Comparison of ENCODE assay signal across 8 mouse cellular contexts in the genomic region with DNA sequence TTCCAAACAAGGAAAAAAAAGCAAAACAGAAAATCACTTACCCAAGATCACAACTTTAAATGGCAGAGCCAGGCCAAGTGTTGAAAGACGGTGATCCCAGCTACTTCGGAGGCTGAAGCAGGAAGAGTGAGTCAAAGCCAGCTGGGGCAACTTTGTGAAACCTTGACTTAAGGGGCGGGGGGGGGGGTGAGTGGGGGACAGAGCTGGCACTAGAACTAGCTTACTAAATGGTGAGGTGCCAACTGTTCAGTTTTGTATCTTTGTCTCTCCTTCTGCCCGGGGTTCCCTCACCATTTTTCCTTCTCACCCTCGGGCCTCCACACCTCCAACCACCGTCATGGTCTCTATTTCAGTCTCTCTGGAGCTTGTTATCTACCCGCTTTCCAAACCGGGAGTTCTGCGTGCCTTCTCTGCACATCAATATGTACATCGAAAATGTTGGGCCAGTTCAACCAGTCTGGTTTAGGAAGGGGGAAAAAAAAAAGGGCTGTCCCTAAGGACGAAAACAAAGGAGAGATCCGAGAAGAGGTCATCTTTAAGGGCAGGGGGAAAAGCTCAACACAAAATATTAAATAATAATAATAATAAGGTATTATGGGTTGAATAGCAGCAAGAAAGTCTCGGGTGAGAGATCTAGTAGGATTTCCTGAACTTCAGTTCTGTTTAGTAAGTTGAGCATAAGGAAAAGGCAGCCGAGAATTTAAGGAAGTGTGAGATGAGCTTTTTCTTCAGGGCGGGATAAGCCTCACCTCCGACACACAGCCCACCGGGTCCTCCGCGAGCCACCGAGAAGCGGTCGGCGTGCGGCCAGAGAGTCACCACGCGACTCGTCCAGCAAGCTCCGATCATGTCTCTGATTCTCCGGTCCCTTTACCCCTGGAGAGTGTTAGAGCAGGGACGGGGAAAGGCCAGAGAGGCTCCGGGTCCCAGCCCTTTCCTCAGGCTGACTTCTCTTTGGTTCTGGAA. TPM values are rescaled to one million over a fixed set of nuclear protein-coding genes. Genes with fewer than 3 reads are reported as not detected.
DNase-seq lines count a peak whose midpoint lies in the region; ATAC-seq and TF ChIP-seq lines count a peak whose summit lies in the region.

No protein-coding gene starts in this region.

- H3K27ac ChIP-seq in lung, embryonic 14.5 days (ENCODE audit: low read depth): peak overlapping the region; percentile 87
- H3K27ac ChIP-seq in embryonic fibroblast, embryonic 13.5 days (ENCODE audit: insufficient read depth, low read length): peak overlapping the region; percentile 84
- H3K27ac ChIP-seq in intestine, embryonic 16.5 days (ENCODE audit: low read length): peak overlapping the region; percentile 91
- H3K27ac ChIP-seq in neural tube, embryonic 12.5 days: peak overlapping the region; percentile 50

- WGBS in lung, embryonic 14.5 days: 8% methylated on average over 31 of the region's 31 CpGs
- 9% methylated on average over 31 of the region's 31 CpGs for WGBS in intestine, embryonic 16.5 days
- WGBS in neural tube, embryonic 12.5 days: 12% methylated on average over 31 of the region's 31 CpGs

- TF ChIP-seq CTCF in lung, embryonic 14.5 days (IDR thresholded peaks at IDR 0.05; ENCODE audit: low read depth): no peak
- no peak for TF ChIP-seq CTCF in embryonic fibroblast, embryonic 13.5 days (IDR thresholded peaks at IDR 0.05; ENCODE audit: borderline replicate concordance, insufficient read depth, low read length)

- H3K27me3 ChIP-seq in lung, embryonic 14.5 days (ENCODE audit: insufficient read depth, low read length): no peaks in the 10 kb centered on the region
- no peaks in the 10 kb centered on the region for H3K27me3 ChIP-seq in intestine, embryonic 16.5 days (replicated peaks; ENCODE audit: control insufficient read depth, insufficient read depth, low read length)
- no peaks in the 10 kb centered on the region for H3K27me3 ChIP-seq in neural tube, embryonic 12.5 days (replicated peaks)

- H3K4me3 ChIP-seq in lung, embryonic 14.5 days (ENCODE audit: low read depth, low read length): peak overlapping the region; percentile 98
- peak overlapping the region; percentile 96 for H3K4me3 ChIP-seq in embryonic fibroblast, embryonic 13.5 days (ENCODE audit: insufficient read depth, low read length)
- peak overlapping the region; percentile 85 for H3K4me3 ChIP-seq in intestine, embryonic 16.5 days (ENCODE audit: low read length)
- peak overlapping the region; percentile 91 for H3K4me3 ChIP-seq in neural tube, embryonic 12.5 days

- peak overlapping the region; percentile 99 for H3K9ac ChIP-seq in lung, embryonic 14.5 days
- H3K9ac ChIP-seq in intestine, embryonic 16.5 days (ENCODE audit: low read depth, low read length): peak overlapping the region; percentile 85
- H3K9ac ChIP-seq in neural tube, embryonic 12.5 days: peak overlapping the region; percentile 73

- H3K9me3 ChIP-seq in lung, embryonic 14.5 days (ENCODE audit: low read depth, low read length): no peaks in the 10 kb centered on the region
- no peaks in the 10 kb centered on the region for H3K9me3 ChIP-seq in intestine, embryonic 16.5 days (ENCODE audit: control insufficient read depth, low read length)
- no peaks in the 10 kb centered on the region for H3K9me3 ChIP-seq in neural tube, embryonic 12.5 days

- ATAC-seq in lung, embryonic 14.5 days (ENCODE audit: insufficient read depth): peak; percentile 7; the same call in 1 of the 2 replicates
- ATAC-seq in intestine, embryonic 16.5 days: no peak
- ATAC-seq in neural tube, embryonic 12.5 days (ENCODE audit: low FRiP score, low read depth): peak; percentile 25

- no peak for DNase-seq in lung, embryonic 14.5 days
- DNase-seq in lung, postnatal 36 days: no peak
- DNase-seq in urinary bladder, postnatal 14 days (ENCODE audit: low spot score): no peak
- no peak for DNase-seq in embryo, embryonic 11 days
- no peak for DNase-seq in thymus, postnatal 0 days (ENCODE audit: low spot score)

- no peak for TF ChIP-seq POLR2A in embryonic fibroblast, embryonic 13.5 days (IDR thresholded peaks at IDR 0.05; ENCODE audit: low read depth, low read length)

- H3K4me2 ChIP-seq in lung, embryonic 14.5 days: peak overlapping the region; percentile 92
- H3K4me2 ChIP-seq in intestine, embryonic 16.5 days (ENCODE audit: low read depth, low read length): peak overlapping the region; percentile 90
- peak overlapping the region; percentile 93 for H3K4me2 ChIP-seq in neural tube, embryonic 12.5 days (replicated peaks)

- H3K4me1 ChIP-seq in lung, embryonic 14.5 days (ENCODE audit: insufficient read depth): peaks cover 13% of the 10 kb centered on the region; the same call in 1 of the 2 replicates
- H3K4me1 ChIP-seq in embryonic fibroblast, embryonic 13.5 days (ENCODE audit: control insufficient read depth, insufficient read depth, low read length): peaks cover 3% of the 10 kb centered on the region; the same call in 1 of the 2 replicates
- peaks cover 51% of the 10 kb centered on the region for H3K4me1 ChIP-seq in intestine, embryonic 16.5 days (ENCODE audit: control insufficient read depth, insufficient read depth, low read length)
- H3K4me1 ChIP-seq in neural tube, embryonic 12.5 days: peaks cover 44% of the 10 kb centered on the region

- H3K36me3 ChIP-seq in lung, embryonic 14.5 days (ENCODE audit: insufficient read depth): peaks cover 51% of the 10 kb centered on the region
- peaks cover 17% of the 10 kb centered on the region; the same call in 1 of the 2 replicates for H3K36me3 ChIP-seq in intestine, embryonic 16.5 days (ENCODE audit: control insufficient read depth, insufficient read depth, low read length)
- H3K36me3 ChIP-seq in neural tube, embryonic 12.5 days: peaks cover 45% of the 10 kb centered on the region

RNA-seq across cellular contexts. Expression of gene Sphk2, which starts 0.6 kb away (rescaled TPM):
- polyA plus RNA-seq in lung, embryonic 14.5 days (2014; fragmentation: Nextera tagmentation; extraction: Ambion mirVana): 21.9 and 23.8 TPM in 2 replicates
- 19.0 and 19.1 TPM in 2 replicates for polyA plus RNA-seq in embryonic fibroblast, embryonic 13.5 days (2011; ENCODE audit: insufficient read length, low read depth, missing spikeins)
- 55.6 and 59.2 TPM in 2 replicates for polyA plus RNA-seq in intestine, embryonic 16.5 days (2015; fragmentation: Nextera tagmentation; extraction: Ambion mirVana)
- polyA plus RNA-seq in neural tube, embryonic 12.5 days (2016; fragmentation: Nextera tagmentation; extraction: Ambion mirVana): 28.0 and 29.0 TPM in 2 replicates
- 19.8 and 21.8 TPM in 2 replicates for polyA plus RNA-seq in thymus, postnatal 0 days (2015; fragmentation: Nextera tagmentation; extraction: Ambion mirVana)

RNA-seq across cellular contexts. Expression of gene Rpl18, which starts 2.0 kb away (rescaled TPM):
- 1,245 and 1,303 TPM in 2 replicates for polyA plus RNA-seq in lung, embryonic 14.5 days (2014; fragmentation: Nextera tagmentation; extraction: Ambion mirVana)
- polyA plus RNA-seq in embryonic fibroblast, embryonic 13.5 days (2011; ENCODE audit: insufficient read length, low read depth, missing spikeins): 1,118 and 1,143 TPM in 2 replicates
- polyA plus RNA-seq in intestine, embryonic 16.5 days (2015; fragmentation: Nextera tagmentation; extraction: Ambion mirVana): 1,070 and 1,157 TPM in 2 replicates
- 665 and 700 TPM in 2 replicates for polyA plus RNA-seq in neural tube, embryonic 12.5 days (2016; fragmentation: Nextera tagmentation; extraction: Ambion mirVana)
- 1,315 and 1,426 TPM in 2 replicates for polyA plus RNA-seq in thymus, postnatal 0 days (2015; fragmentation: Nextera tagmentation; extraction: Ambion mirVana)

RNA-seq across cellular contexts. Expression of gene Fam83e, which starts 3.8 kb away (rescaled TPM):
- polyA plus RNA-seq in lung, embryonic 14.5 days (2014; fragmentation: Nextera tagmentation; extraction: Ambion mirVana): 0.92 and 1.1 TPM in 2 replicates
- not detected in 2 replicates for polyA plus RNA-seq in embryonic fibroblast, embryonic 13.5 days (2011; ENCODE audit: insufficient read length, low read depth, missing spikeins)
- polyA plus RNA-seq in intestine, embryonic 16.5 days (2015; fragmentation: Nextera tagmentation; extraction: Ambion mirVana): 30.9 and 34.2 TPM in 2 replicates
- 0.94 and 1.00 TPM in 2 replicates for polyA plus RNA-seq in neural tube, embryonic 12.5 days (2016; fragmentation: Nextera tagmentation; extraction: Ambion mirVana)
- 0.50 and 0.66 TPM in 2 replicates for polyA plus RNA-seq in thymus, postnatal 0 days (2015; fragmentation: Nextera tagmentation; extraction: Ambion mirVana)

RNA-seq across cellular contexts. Expression of gene Spaca4, which starts 8.4 kb away (rescaled TPM):
- polyA plus RNA-seq in lung, embryonic 14.5 days (2014; fragmentation: Nextera tagmentation; extraction: Ambion mirVana): not detected in 2 replicates
- polyA plus RNA-seq in embryonic fibroblast, embryonic 13.5 days (2011; ENCODE audit: insufficient read length, low read depth, missing spikeins): not detected in 2 replicates
- 0.86 and 1.0 TPM in 2 replicates for polyA plus RNA-seq in intestine, embryonic 16.5 days (2015; fragmentation: Nextera tagmentation; extraction: Ambion mirVana)
- not detected in 2 replicates for polyA plus RNA-seq in neural tube, embryonic 12.5 days (2016; fragmentation: Nextera tagmentation; extraction: Ambion mirVana)
- not detected in 2 replicates for polyA plus RNA-seq in thymus, postnatal 0 days (2015; fragmentation: Nextera tagmentation; extraction: Ambion mirVana)

RNA-seq across cellular contexts. Expression of gene Dbp, which starts 12.3 kb away (rescaled TPM):
- 2.1 TPM in 2 replicates for polyA plus RNA-seq in lung, embryonic 14.5 days (2014; fragmentation: Nextera tagmentation; extraction: Ambion mirVana)
- polyA plus RNA-seq in embryonic fibroblast, embryonic 13.5 days (2011; ENCODE audit: insufficient read length, low read depth, missing spikeins): 15.9 and 17.0 TPM in 2 replicates
- 2.3 and 3.2 TPM in 2 replicates for polyA plus RNA-seq in intestine, embryonic 16.5 days (2015; fragmentation: Nextera tagmentation; extraction: Ambion mirVana)
- polyA plus RNA-seq in neural tube, embryonic 12.5 days (2016; fragmentation: Nextera tagmentation; extraction: Ambion mirVana): 4.1 TPM in 2 replicates
- polyA plus RNA-seq in thymus, postnatal 0 days (2015; fragmentation: Nextera tagmentation; extraction: Ambion mirVana): 10.6 and 13.4 TPM in 2 replicates

Comparison
In these comparisons a context has a peak if more than half of its experiments do, and no peak if none do; other contexts are left out.
1. RNA of gene Fam83e, which starts 3.8 kb away (polyA plus RNA-seq): 30.9 to 34.2 TPM in intestine, embryonic 16.5 days; 0.92 to 1.1 TPM in lung, embryonic 14.5 days, 0.94 to 1.00 TPM in neural tube, embryonic 12.5 days, 0.50 to 0.66 TPM in thymus, postnatal 0 days and not detected in embryonic fibroblast, embryonic 13.5 days; every median in the first group is over 10 times any median in the second.
2. Peak in every context shown above with its lines, with median percentiles within 50 percentile points of each other: H3K27ac ChIP-seq, H3K4me2 ChIP-seq, H3K4me3 ChIP-seq and H3K9ac ChIP-seq.